ENCODE assay signal across 8 mouse cellular contexts in the genomic region with DNA sequence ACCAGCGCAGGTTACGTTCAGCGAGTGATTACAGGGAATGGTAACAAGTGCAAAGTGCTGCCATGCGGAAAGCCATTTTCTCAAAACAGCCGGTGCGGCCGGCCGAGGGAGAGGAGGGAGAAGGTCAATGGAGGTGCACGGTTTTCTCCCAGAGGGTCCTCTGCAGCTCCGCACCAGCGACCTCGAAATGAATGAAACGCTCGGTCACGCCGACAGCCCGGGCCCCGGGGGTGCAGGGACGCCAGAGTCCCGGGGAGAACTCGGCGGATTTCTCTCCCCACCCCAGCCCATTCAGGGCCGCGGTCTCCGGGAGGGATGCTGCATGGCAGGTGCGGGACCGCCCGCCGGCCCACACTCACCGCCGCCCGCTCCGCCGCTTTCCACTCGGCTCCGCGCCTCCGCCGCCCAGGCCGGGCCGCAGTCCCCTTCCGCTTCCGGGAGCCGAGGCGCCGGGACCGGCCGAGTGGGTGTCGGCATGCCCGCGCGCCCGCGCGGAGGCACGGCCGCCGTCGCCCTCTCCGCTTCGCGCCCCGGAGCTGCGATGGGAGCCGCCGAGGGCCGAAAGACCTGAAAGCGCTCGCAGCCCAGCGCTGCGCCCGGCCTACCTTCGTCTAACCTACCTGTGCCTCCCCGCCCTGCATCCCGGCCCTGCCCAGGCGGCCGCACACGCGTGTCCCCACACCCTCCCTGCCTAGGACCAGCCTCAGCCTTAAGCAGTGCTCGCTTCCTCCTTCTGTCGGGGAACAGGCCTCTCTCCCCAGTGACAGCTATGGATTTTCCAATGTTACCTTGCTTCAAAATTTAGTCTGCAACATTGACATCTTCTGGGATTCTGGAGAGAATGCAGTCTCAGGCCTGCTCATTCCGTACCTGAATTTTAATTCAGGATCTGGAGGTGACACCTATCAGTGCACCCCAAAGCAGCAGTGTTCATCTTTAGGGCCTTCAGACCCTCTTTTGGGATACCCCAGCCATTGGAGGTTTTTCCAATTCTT. TPM values are rescaled to one million over a fixed set of nuclear protein-coding genes. Genes with fewer than 3 reads are reported as not detected.
DNase-seq lines count a peak whose midpoint lies in the region; ATAC-seq lines count a peak whose summit lies in the region.

Gene Zdhhc21, minus strand, starts transcription at position 828 of the 995 bp plus-strand sequence.

- H3K27me3 ChIP-seq in embryonic facial prominence, embryonic 12.5 days, result no peaks in the 10 kb centered on the region
- no peaks in the 10 kb centered on the region for H3K27me3 ChIP-seq in kidney, embryonic 14.5 days (ENCODE audit: control insufficient read depth, insufficient read depth, low read length)

- peak within 1 kb of the TSS; percentile 74 for H3K27ac ChIP-seq in embryonic facial prominence, embryonic 12.5 days
- H3K27ac ChIP-seq in kidney, embryonic 14.5 days (ENCODE audit: low read depth, low read length), result peak within 1 kb of the TSS; percentile 87

- peak; percentile 81 for DNase-seq in layer of hippocampus, adult 11-12 months (ENCODE audit: low spot score)
- no peak for DNase-seq in layer of hippocampus, adult 9-10 months (ENCODE audit: low spot score)
- peak; percentile 71 to 73 for DNase-seq in heart, adult 9 months (ENCODE audit: low spot score in 2 of 2)
- DNase-seq in liver, result peak; percentile 71
- peak; percentile 49 to 59 for DNase-seq in monocyte, adult 2 months (ENCODE audit: low read depth in 1 of 2, low spot score in 2 of 2)
- DNase-seq in spleen, postnatal 14 days (ENCODE audit: low spot score in 2 of 2), result peak; percentile 31 to 63

- H3K9me3 ChIP-seq in embryonic facial prominence, embryonic 12.5 days, result no peaks in the 10 kb centered on the region
- H3K9me3 ChIP-seq in kidney, embryonic 14.5 days (ENCODE audit: control insufficient read depth, low read length), result no peaks in the 10 kb centered on the region

- H3K4me1 ChIP-seq in embryonic facial prominence, embryonic 12.5 days, result peaks cover 4% of the 10 kb centered on the region
- no peaks in the 10 kb centered on the region; the same call in 1 of the 2 replicates for H3K4me1 ChIP-seq in kidney, embryonic 14.5 days (ENCODE audit: control insufficient read depth, insufficient read depth, low read length)

- peak within 1 kb of the TSS; percentile 69 for H3K4me2 ChIP-seq in embryonic facial prominence, embryonic 12.5 days (replicated peaks)
- peak within 1 kb of the TSS; percentile 55 for H3K4me2 ChIP-seq in kidney, embryonic 14.5 days (replicated peaks; ENCODE audit: low read depth, low read length)

- H3K9ac ChIP-seq in embryonic facial prominence, embryonic 12.5 days, result peak within 1 kb of the TSS; percentile 72
- peak within 1 kb of the TSS; percentile 83 for H3K9ac ChIP-seq in kidney, embryonic 14.5 days (ENCODE audit: low read depth, low read length)

- ATAC-seq in embryonic facial prominence, embryonic 12.5 days (ENCODE audit: insufficient number of reproducible peaks, insufficient read depth, low FRiP score, low TSS enrichment), result peak; percentile 89
- ATAC-seq in kidney, embryonic 14.5 days (ENCODE audit: low FRiP score, low TSS enrichment), result peak; percentile 90

- peak within 1 kb of the TSS; percentile 72 for H3K4me3 ChIP-seq in embryonic facial prominence, embryonic 12.5 days
- peak within 1 kb of the TSS; percentile 86 for H3K4me3 ChIP-seq in kidney, embryonic 14.5 days (ENCODE audit: low read length)

- H3K36me3 ChIP-seq in embryonic facial prominence, embryonic 12.5 days, result no peaks in the 10 kb centered on the region
- H3K36me3 ChIP-seq in kidney, embryonic 14.5 days (ENCODE audit: control insufficient read depth, insufficient read depth, low read length), result no peaks in the 10 kb centered on the region

- 1% methylated on average over 82 of the region's 82 CpGs for WGBS in embryonic facial prominence, embryonic 12.5 days
- WGBS in kidney, embryonic 14.5 days, result under 1% methylated on average over 46 of the region's 82 CpGs

RNA-seq across cellular contexts. Expression of gene Zdhhc21, which starts in this region (rescaled TPM):
- 14.5 and 14.7 TPM in 2 replicates for polyA plus RNA-seq in embryonic facial prominence, embryonic 12.5 days (2016; fragmentation: Nextera tagmentation; extraction: Ambion mirVana)
- polyA plus RNA-seq in kidney, embryonic 14.5 days (2014; fragmentation: Nextera tagmentation; extraction: Ambion mirVana), result 8.2 and 14.3 TPM in 2 replicates
